Mouse (Mus musculus): ENCODE measurements around the gene Gmpr. TPM values are rescaled to one million over a fixed set of nuclear protein-coding genes. Genes with fewer than 3 reads are reported as not detected.

Gene Gmpr
- polyA plus RNA-seq, 1 experiment: 320 TPM

DNA sequence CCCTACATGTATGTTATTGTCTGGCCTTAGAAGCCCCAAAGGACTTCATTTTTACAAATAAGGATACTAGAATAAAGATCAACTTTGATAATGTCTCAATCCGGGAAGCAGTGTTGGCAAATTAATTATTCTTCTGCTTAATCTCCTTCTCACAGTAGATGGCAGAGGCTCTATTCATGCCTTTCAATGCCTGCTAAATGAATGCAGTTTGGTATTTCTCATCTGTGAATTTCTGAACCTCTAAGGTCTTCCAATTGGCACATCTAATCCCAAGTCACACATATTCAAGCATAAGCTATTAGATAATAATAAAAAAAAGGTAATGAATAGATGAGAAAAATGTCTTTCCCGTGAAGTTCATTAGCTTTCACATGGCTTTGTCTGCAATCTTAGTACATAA lies 92.6 kb downstream of the Gmpr start:
- Histone ChIP-seq H3K4me3 (replicated peaks) (no peak overlapping the region), H3K36me3 (ENCODE audit: control insufficient read depth) (no peaks in the 10 kb centered on the region), H3K9me3 (ENCODE audit: control insufficient read depth, low read length) (no peaks in the 10 kb centered on the region), H3K4me1 (ENCODE audit: control insufficient read depth) (no peaks in the 10 kb centered on the region), H3K27me3 (ENCODE audit: control insufficient read depth) (no peaks in the 10 kb centered on the region)
- TF ChIP-seq TAL1 (IDR thresholded peaks at IDR 0.05; ENCODE audit: low read length) (no peak), GATA1 (IDR thresholded peaks at IDR 0.05; ENCODE audit: low read length) (no peak)

GRCm38 (mm10) chr13:45600443-45600842 lies 93.2 kb downstream of the Gmpr start:
- no peak overlapping the region for H3K4me3 ChIP-seq (replicated peaks)
- no peaks in the 10 kb centered on the region for H3K9me3 ChIP-seq (ENCODE audit: control insufficient read depth, low read length)
- no peaks in the 10 kb centered on the region for H3K4me1 ChIP-seq (ENCODE audit: control insufficient read depth)
- TF ChIP-seq TAL1 (IDR thresholded peaks at IDR 0.05; ENCODE audit: low read length) (no peak), GATA1 (IDR thresholded peaks at IDR 0.05; ENCODE audit: low read length) (no peak)
- H3K36me3 ChIP-seq (ENCODE audit: control insufficient read depth): no peaks in the 10 kb centered on the region
- no peaks in the 10 kb centered on the region for H3K27me3 ChIP-seq (ENCODE audit: control insufficient read depth)

Other genes starting within 250 kb of the Gmpr start
- gene Mylip, start 117.7 kb upstream of the Gmpr start, polyA plus RNA-seq (2012): 2.4 and 2.6 TPM in 2 replicates

Data from erythroblast, embryonic 14.5 days (primary cell).